Comparison of ENCODE assay signal across 14 mouse cellular contexts in the genomic region with DNA sequence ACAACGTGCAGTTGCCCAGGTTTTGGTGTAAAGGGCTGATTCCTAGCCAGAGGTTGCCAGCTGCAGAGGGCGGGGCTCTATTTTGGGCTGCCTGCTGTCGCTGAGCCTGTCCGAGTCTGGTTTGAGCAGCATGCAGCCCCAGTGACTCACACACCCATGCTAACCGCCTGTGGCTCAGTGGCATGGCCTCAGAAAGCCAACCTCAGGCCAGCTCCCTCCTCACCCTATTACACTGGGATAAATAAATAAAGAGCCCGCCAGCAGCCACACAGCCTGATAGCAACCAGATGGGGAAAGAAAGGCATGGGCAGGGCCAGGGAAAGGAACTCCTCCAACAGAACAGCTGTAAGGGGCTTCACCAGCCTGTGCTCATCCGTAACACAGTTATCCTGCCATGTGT.
DNase-seq lines count a peak whose midpoint lies in the region; ATAC-seq and TF ChIP-seq lines count a peak whose summit lies in the region.
"Had no signal": no experiment of that assay in that cellular context is flagged by ENCODE, and none has a peak within 500 bp of the region (broad histone marks: within the 10 kb centered on the region; RNA-seq: fewer than 3 reads in every experiment).

No protein-coding gene starts in this region.

- no peak overlapping the region for H3K4me2 ChIP-seq in lung, postnatal 0 days (replicated peaks; ENCODE audit: low read depth, low read length)
- H3K4me2 ChIP-seq in embryonic facial prominence, embryonic 14.5 days (ENCODE audit: low read depth, low read length), result no peak overlapping the region
- no peak overlapping the region for H3K4me2 ChIP-seq in stomach, embryonic 14.5 days (replicated peaks; ENCODE audit: low read depth, low read length)

- ATAC-seq in lung, postnatal 0 days, result peak; percentile 26
- ATAC-seq in embryonic facial prominence, embryonic 14.5 days (ENCODE audit: low read depth), result peak; percentile 63; the same call in 1 of the 2 replicates
- ATAC-seq in stomach, embryonic 14.5 days (ENCODE audit: insufficient number of reproducible peaks, insufficient read depth, low FRiP score, low read depth), result peak; percentile 74; the same call in 1 of the 2 replicates

- DNase-seq in lung, postnatal 0 days (ENCODE audit: low spot score), result no peak
- no peak for DNase-seq in lung, postnatal 25 days (ENCODE audit: low spot score)
- DNase-seq in NIH3T3 (ENCODE audit: low read depth), result peak; percentile 91
- peak; percentile 54 for DNase-seq in embryonic facial prominence, embryonic 14.5 days (ENCODE audit: low spot score)
- no peak for DNase-seq in right cerebral cortex, postnatal 10 days (ENCODE audit: low spot score in 2 of 2)
- no peak for DNase-seq in thymus, postnatal 10 days (ENCODE audit: low spot score in 2 of 2)
- DNase-seq: adrenal gland, postnatal 25 days; cerebellum, adult 18-20 months; gastrocnemius, postnatal 36 days; heart, postnatal 4 days had no signal

- no peaks in the 10 kb centered on the region for H3K27me3 ChIP-seq in lung, postnatal 0 days (replicated peaks; ENCODE audit: insufficient read depth, low read length)
- no peaks in the 10 kb centered on the region for H3K27me3 ChIP-seq in embryonic facial prominence, embryonic 14.5 days (replicated peaks; ENCODE audit: control insufficient read depth, insufficient read depth, low read length)
- H3K27me3 ChIP-seq in stomach, embryonic 14.5 days (ENCODE audit: control insufficient read depth, insufficient read depth, low read length), result no peaks in the 10 kb centered on the region

- H3K9ac ChIP-seq in lung, postnatal 0 days (replicated peaks; ENCODE audit: low read depth), result no peak overlapping the region
- H3K9ac ChIP-seq in embryonic facial prominence, embryonic 14.5 days (ENCODE audit: low read depth, low read length), result no peak overlapping the region
- no peak overlapping the region for H3K9ac ChIP-seq in stomach, embryonic 14.5 days (replicated peaks; ENCODE audit: low read depth, low read length)
- H3K9ac ChIP-seq: liver, embryonic 14.5 days had no signal

- H3K27ac ChIP-seq in lung, postnatal 0 days (ENCODE audit: low read length), result no peak overlapping the region
- no peak overlapping the region for H3K27ac ChIP-seq in embryonic facial prominence, embryonic 14.5 days (replicated peaks; ENCODE audit: low read depth, low read length)
- no peak overlapping the region for H3K27ac ChIP-seq in stomach, embryonic 14.5 days (ENCODE audit: low read length)
- H3K27ac ChIP-seq: liver, embryonic 14.5 days had no signal

- TF ChIP-seq EP300 in lung, postnatal 0 days (IDR thresholded peaks at IDR 0.05), result no peak

- WGBS in lung, postnatal 0 days, result 30% methylated on average over 7 of the region's 7 CpGs
- WGBS in embryonic facial prominence, embryonic 14.5 days, result 26% methylated on average over 7 of the region's 7 CpGs
- WGBS in stomach, embryonic 14.5 days, result 20% methylated on average over 7 of the region's 7 CpGs

- no peak for TF ChIP-seq CTCF in lung, postnatal 0 days (IDR thresholded peaks at IDR 0.05)

- no peak overlapping the region for H3K4me3 ChIP-seq in lung, postnatal 0 days (ENCODE audit: low read depth, low read length)
- no peak overlapping the region for H3K4me3 ChIP-seq in embryonic facial prominence, embryonic 14.5 days (ENCODE audit: low read depth, low read length)
- no peak overlapping the region for H3K4me3 ChIP-seq in stomach, embryonic 14.5 days (ENCODE audit: low read depth, low read length)
- H3K4me3 ChIP-seq: erythroblast, embryonic 14.5 days had no signal

- no peaks in the 10 kb centered on the region for H3K36me3 ChIP-seq in lung, postnatal 0 days (ENCODE audit: insufficient read depth, low read length)
- H3K36me3 ChIP-seq in embryonic facial prominence, embryonic 14.5 days (ENCODE audit: control insufficient read depth, insufficient read depth, low read length), result no peaks in the 10 kb centered on the region
- no peaks in the 10 kb centered on the region for H3K36me3 ChIP-seq in stomach, embryonic 14.5 days (ENCODE audit: control insufficient read depth, insufficient read depth, low read length)
- H3K36me3 ChIP-seq: G1E had no signal

- no peaks in the 10 kb centered on the region for H3K4me1 ChIP-seq in lung, postnatal 0 days (ENCODE audit: insufficient read depth, low read depth, low read length)
- H3K4me1 ChIP-seq in embryonic facial prominence, embryonic 14.5 days (ENCODE audit: control insufficient read depth, insufficient read depth, low read length), result no peaks in the 10 kb centered on the region
- H3K4me1 ChIP-seq in stomach, embryonic 14.5 days (ENCODE audit: control insufficient read depth, insufficient read depth, low read length), result 0 out of 2 replicates have a peak, but pooled peaks cover 4% of the 10 kb centered on the region

- H3K9me3 ChIP-seq in lung, postnatal 0 days (ENCODE audit: low read length), result no peaks in the 10 kb centered on the region
- no peaks in the 10 kb centered on the region for H3K9me3 ChIP-seq in embryonic facial prominence, embryonic 14.5 days (ENCODE audit: control insufficient read depth, low read length)
- no peaks in the 10 kb centered on the region for H3K9me3 ChIP-seq in stomach, embryonic 14.5 days (ENCODE audit: control insufficient read depth, low read depth, low read length)
- H3K9me3 ChIP-seq: G1E had no signal

Comparison
In these comparisons a context has a peak if more than half of its experiments do, and no peak if none do; other contexts are left out.
1. DNase-seq: peak in NIH3T3 (single experiment) and embryonic facial prominence, embryonic 14.5 days (single experiment); none in lung, postnatal 0 days (single experiment), lung, postnatal 25 days (single experiment), right cerebral cortex, postnatal 10 days (0 of 2) and thymus, postnatal 10 days (0 of 2).
2. Peak in every context shown above with its lines, with median percentiles within 50 percentile points of each other: ATAC-seq.